Mouse (Mus musculus) MEL (cell line): Measurements from ENCODE around the gene Hist2h2ac. TPM values are rescaled to one million over a fixed set of nuclear protein-coding genes. Genes with fewer than 3 reads are reported as not detected.

Experiments
- DNase-seq: peaks from one replicate; pipeline ENCODE4 v3.0.0; 2011; ENCODE audit warnings: low read depth, low spot score
- H3K27ac ChIP-seq: 2 replicates; pipeline ENCODE4 v1.5.1; 2012; ENCODE audit warnings: low read depth, mild to moderate bottlenecking, control low read depth, low read length, moderate library complexity; ENCODE audit not compliant: control insufficient read depth
- H3K27me3 ChIP-seq, 2 experiments: fragments of 150-350 bp in 1 of 2; sonication (generic) in 1 of 2; 2 replicates each; pipeline ENCODE4 v1.6.1; 2012; ENCODE audit warnings: low read length in 2 of 2, mild to moderate bottlenecking in 2 of 2, improper control_type of control experiment in 1 of 2, moderate library complexity in 1 of 2; ENCODE audit not compliant: insufficient read depth in 2 of 2, control insufficient read depth in 1 of 2
- H3K36me3 ChIP-seq, 2 experiments: 2 replicates each; pipeline ENCODE4 v1.6.1; 2012 to 2014; ENCODE audit warnings: low read length in 2 of 2, improper control_type of control experiment in 1 of 2, inconsistent platforms in 1 of 2, mild to moderate bottlenecking in 1 of 2; ENCODE audit not compliant: insufficient read depth in 2 of 2, control insufficient read depth in 1 of 2
- H3K4me1 ChIP-seq, 2 experiments: fragments of 150-350 bp in 1 of 2; sonication (generic) in 1 of 2; 2 replicates each; pipeline ENCODE4 v1.6.1; 2012; ENCODE audit warnings: low read length in 2 of 2, improper control_type of control experiment in 1 of 2, mild to moderate bottlenecking in 1 of 2; ENCODE audit not compliant: insufficient read depth in 2 of 2, control insufficient read depth in 1 of 2
- H3K4me3 ChIP-seq, 2 experiments: fragments of 150-350 bp in 1 of 2; sonication (generic) in 1 of 2; 2 replicates each; pipeline ENCODE4 v1.5.1; 2012; ENCODE audit warnings: low read depth in 2 of 2, low read length in 2 of 2, mild to moderate bottlenecking in 2 of 2, moderate library complexity in 2 of 2, control low read depth in 1 of 2, improper control_type of control experiment in 1 of 2; ENCODE audit not compliant: control insufficient read depth in 1 of 2, insufficient read depth in 1 of 2
- H3K79me2 ChIP-seq: 2 replicates; pipeline ENCODE4 v1.6.1; 2012; ENCODE audit warnings: mild to moderate bottlenecking, low read length, moderate library complexity; ENCODE audit not compliant: control insufficient read depth, poor library complexity, insufficient read depth
- H3K9ac ChIP-seq: 2 replicates; pipeline ENCODE4 v1.6.1; 2012; ENCODE audit warnings: low read depth, mild to moderate bottlenecking, control low read depth, low read length, moderate library complexity; ENCODE audit not compliant: control insufficient read depth, poor library complexity, severe bottlenecking
- H3K9me3 ChIP-seq: fragments of 150-350 bp; sonication (generic); replicated peaks from 2 replicates; pipeline ENCODE4 v1.6.1; 2012; ENCODE audit warnings: mild to moderate bottlenecking, low read length, improper control_type of control experiment, moderate library complexity; ENCODE audit not compliant: insufficient read depth
- BHLHE40 ChIP-seq: IDR thresholded peaks from 2 replicates; pipeline ENCODE4 v1.6.1; 2012; ENCODE audit warnings: low read depth, mild to moderate bottlenecking, inconsistent platforms, low read length, improper control_type of control experiment, borderline replicate concordance
- CHD2 ChIP-seq: IDR thresholded peaks from 2 replicates; pipeline ENCODE4 v1.6.1; 2011; ENCODE audit warnings: low read length, improper control_type of control experiment
- ELF1 ChIP-seq: IDR thresholded peaks from 2 replicates; pipeline ENCODE4 v1.6.1; 2014; ENCODE audit warnings: low read depth, mild to moderate bottlenecking, inconsistent platforms, low read length, improper control_type of control experiment, moderate library complexity
- ETS1 ChIP-seq: IDR thresholded peaks from 2 replicates; pipeline ENCODE4 v1.6.1; 2012; ENCODE audit warnings: low read depth, mild to moderate bottlenecking, inconsistent platforms, low read length, improper control_type of control experiment, moderate library complexity
- GATA1 ChIP-seq: IDR thresholded peaks from 2 replicates; pipeline ENCODE4 v1.6.1; 2011; ENCODE audit warnings: low read depth, low read length, improper control_type of control experiment
- JUND ChIP-seq: IDR thresholded peaks from 2 replicates; pipeline ENCODE4 v1.6.1; 2011; ENCODE audit warnings: low read depth, mild to moderate bottlenecking, improper control_type of control experiment, low read length
- MEF2A ChIP-seq: IDR thresholded peaks from 2 replicates; pipeline ENCODE4 v1.6.1; 2014; ENCODE audit warnings: low read depth, mild to moderate bottlenecking, inconsistent platforms, low read length, improper control_type of control experiment; ENCODE audit not compliant: poor library complexity, insufficient replicate concordance, severe bottlenecking; ENCODE audit errors: extremely low read depth
- MYC ChIP-seq: IDR thresholded peaks from 2 replicates; pipeline ENCODE4 v1.6.1; 2011; ENCODE audit warnings: low read depth, mild to moderate bottlenecking, low read length, improper control_type of control experiment, moderate library complexity
- NELFE ChIP-seq: IDR thresholded peaks from 2 replicates; pipeline ENCODE4 v1.6.1; 2011; ENCODE audit warnings: low read depth, low read length, improper control_type of control experiment
- POLR2AphosphoS5 ChIP-seq: IDR thresholded peaks from 2 replicates; pipeline ENCODE4 v1.6.1; 2012; ENCODE audit warnings: low read depth, borderline replicate concordance, mild to moderate bottlenecking, inconsistent platforms, low read length, moderate library complexity, mixed read lengths
- RAD21 ChIP-seq: IDR thresholded peaks from 2 replicates; pipeline ENCODE4 v1.6.1; 2011; ENCODE audit warnings: mild to moderate bottlenecking, low read depth, low read length, improper control_type of control experiment
- RCOR1 ChIP-seq: IDR thresholded peaks from 2 replicates; pipeline ENCODE4 v1.6.1; 2012; ENCODE audit warnings: low read depth, mild to moderate bottlenecking, inconsistent platforms, low read length, improper control_type of control experiment
- SMC3 ChIP-seq: IDR thresholded peaks from 2 replicates; pipeline ENCODE4 v1.6.1; 2011; ENCODE audit warnings: low read depth, low read length, improper control_type of control experiment
- TBP ChIP-seq: IDR thresholded peaks from 2 replicates; pipeline ENCODE4 v1.8.0; 2011; ENCODE audit warnings: low read depth, low read length, improper control_type of control experiment
- TCF12 ChIP-seq: IDR thresholded peaks from 2 replicates; pipeline ENCODE4 v1.6.1; 2014; ENCODE audit warnings: low read depth, mild to moderate bottlenecking, inconsistent platforms, low read length, improper control_type of control experiment, moderate library complexity
- UBTF ChIP-seq: IDR thresholded peaks from 2 replicates; pipeline ENCODE4 v1.6.1; 2012; ENCODE audit warnings: low read depth, mild to moderate bottlenecking, inconsistent platforms, low read length, improper control_type of control experiment, moderate library complexity, borderline replicate concordance; ENCODE audit not compliant: insufficient read depth
- USF1 ChIP-seq: IDR thresholded peaks from 2 replicates; pipeline ENCODE4 v1.6.1; 2014; ENCODE audit warnings: low read depth, mild to moderate bottlenecking, inconsistent platforms, low read length, improper control_type of control experiment, moderate library complexity
- ZC3H11A ChIP-seq: IDR thresholded peaks from 2 replicates; pipeline ENCODE4 v1.6.1; 2012; ENCODE audit warnings: low read depth, mild to moderate bottlenecking, inconsistent platforms, low read length, improper control_type of control experiment
- ZKSCAN1 ChIP-seq: IDR thresholded peaks from 2 replicates; pipeline ENCODE4 v1.6.1; 2012; ENCODE audit warnings: low read depth, mild to moderate bottlenecking, inconsistent platforms, low read length, improper control_type of control experiment, moderate library complexity
- ZMIZ1 ChIP-seq: IDR thresholded peaks from 2 replicates; pipeline ENCODE4 v1.6.1; 2012; ENCODE audit warnings: low read depth, mild to moderate bottlenecking, inconsistent platforms, low read length, improper control_type of control experiment, moderate library complexity
- ZNF384 ChIP-seq: IDR thresholded peaks from 2 replicates; pipeline ENCODE4 v1.6.1; 2012; ENCODE audit warnings: low read depth, mild to moderate bottlenecking, inconsistent platforms, low read length, improper control_type of control experiment
- polyA plus RNA-seq, 2 experiments: library from polyadenylated mRNA; stranded (reverse) in 1 of 2; unstranded in 1 of 2; fragments of >175 nt in 1 of 2; fragments of >200 nt in 1 of 2; gene quantifications; 2 replicates each; pipeline versions ENCODE4 v1.2.1 to v1.2.4; 2012; ENCODE audit warnings: low replicate concordance in 2 of 2, low read depth in 1 of 2; ENCODE audit not compliant: insufficient read length in 2 of 2, insufficient read depth in 1 of 2, missing spikeins in 1 of 2
- total RNA-seq: library from RNA; depleted of rRNA; stranded (reverse); fragments of 300-350 nt; gene quantifications from 2 replicates; pipeline ENCODE4 v1.2.3, GENCODE M21; 2012

Gene Hist2h2ac
- total and polyA plus RNA-seq, 3 experiments: 4.8 to 2,824 TPM; not detected in 1

GRCm38 (mm10) chr3:96236834-96237334 is 16.2 kb upstream of the Hist2h2ac start:
- peaks cover 4% of the 10 kb centered on the region; the same call in 1 of the 2 replicates for H3K79me2 ChIP-seq
- no peaks in the 10 kb centered on the region for H3K9me3 ChIP-seq
- TF ChIP-seq ETS1 (no peak), SMC3 (no peak), GATA1 (no peak), UBTF (no peak), TBP (no peak), MEF2A (no peak), ZMIZ1 (no peak), MYC (no peak), USF1 (no peak), ZNF384 (no peak)
- no peak for DNase-seq
- H3K9ac ChIP-seq: peak overlapping the region; percentile 74
- peak overlapping the region; percentile 1 to 57 for H3K4me3 ChIP-seq
- H3K27me3 ChIP-seq: no peaks in the 10 kb centered on the region
- H3K36me3 ChIP-seq: peaks cover 0 to 23% of the 10 kb centered on the region in 2 experiments; a peak in 2 of 4 replicates
- H3K4me1 ChIP-seq: peaks cover 0 to 23% of the 10 kb centered on the region in 2 experiments; a peak in 2 of 4 replicates
- H3K27ac ChIP-seq: peak overlapping the region; percentile 93

- TF ChIP-seq JUND: no peak
- no peak for TF ChIP-seq RCOR1
- no peak for TF ChIP-seq MEF2A
- no peak for TF ChIP-seq NELFE
- TF ChIP-seq RAD21: no peak
- TF ChIP-seq BHLHE40: no peak
- TF ChIP-seq CHD2: no peak
- TF ChIP-seq UBTF: no peak
- TF ChIP-seq ZKSCAN1: no peak
- TF ChIP-seq GATA1: no peak
- no peak for TF ChIP-seq ELF1
- TF ChIP-seq TCF12: no peak
- TF ChIP-seq ZC3H11A: no peak
- no peak for TF ChIP-seq POLR2AphosphoS5
- no peak for TF ChIP-seq MYC
- H3K79me2 ChIP-seq: peaks cover 4% of the 10 kb centered on the region; the same call in 1 of the 2 replicates
- peaks cover 8 to 24% of the 10 kb centered on the region in 2 experiments for H3K4me1 ChIP-seq
- no peaks in the 10 kb centered on the region for H3K9me3 ChIP-seq
- no peak overlapping the region for H3K9ac ChIP-seq
- H3K36me3 ChIP-seq: peaks cover 0 to 23% of the 10 kb centered on the region in 2 experiments; a peak in 2 of 4 replicates
- peak; percentile 46 for DNase-seq
- no peaks in the 10 kb centered on the region for H3K27me3 ChIP-seq
- H3K4me3 ChIP-seq: no peak overlapping the region
- H3K27ac ChIP-seq: no peak overlapping the region
Observed at GRCm38 (mm10) chr3:96235836-96236235, 15.2 kb upstream of the Hist2h2ac start.
